Mouse (Mus musculus) kidney, adult 11 months (tissue): ENCODE results near the gene Txk.

ENCODE experiments used
- DNase-seq: peaks from one replicate; pipeline ENCODE4 v3.0.0; 2022

The Txk gene

GRCm38 (mm10) chr5:72750226-72750625 lies 2.4 kb downstream of the Txk start:
- no peak for DNase-seq

- DNase-seq, result no peak
Measured at GRCm38 (mm10) chr5:72748659-72749265, 3.8 kb downstream of the Txk start.

- DNase-seq, result no peak
Measured at GRCm38 (mm10) chr5:72747384-72747783, 5.2 kb downstream of the Txk start.

- no peak for DNase-seq
Measured at GRCm38 (mm10) chr5:72746461-72746860, 6.1 kb downstream of the Txk start.

GRCm38 (mm10) chr5:72743103-72743502 lies 9.5 kb downstream of the Txk start:
- no peak for DNase-seq

GRCm38 (mm10) chr5:72736868-72737267 lies 15.7 kb downstream of the Txk start:
- DNase-seq, result no peak

- DNase-seq, result no peak
Measured at GRCm38 (mm10) chr5:72736437-72736836, 16.1 kb downstream of the Txk start.

GRCm38 (mm10) chr5:72735763-72736162 lies 16.8 kb downstream of the Txk start:
- DNase-seq, result no peak

- DNase-seq, result no peak
Measured at GRCm38 (mm10) chr5:72732885-72733284, 19.7 kb downstream of the Txk start.

GRCm38 (mm10) chr5:72725404-72725803 lies 27.2 kb downstream of the Txk start:
- no peak for DNase-seq

GRCm38 (mm10) chr5:72723429-72723828 lies 29.1 kb downstream of the Txk start:
- DNase-seq, result no peak

GRCm38 (mm10) chr5:72720587-72720986 lies 32.0 kb downstream of the Txk start:
- DNase-seq, result no peak

GRCm38 (mm10) chr5:72710572-72711278 lies 41.9 kb downstream of the Txk start:
- no peak for DNase-seq

- no peak for DNase-seq
Measured at GRCm38 (mm10) chr5:72709976-72710375, 42.6 kb downstream of the Txk start.

GRCm38 (mm10) chr5:72709451-72709850 lies 43.1 kb downstream of the Txk start:
- DNase-seq, result no peak

- DNase-seq, result no peak
Measured at GRCm38 (mm10) chr5:72706722-72707121, 45.9 kb downstream of the Txk start.

GRCm38 (mm10) chr5:72706095-72706494 lies 46.5 kb downstream of the Txk start:
- no peak for DNase-seq

- no peak for DNase-seq
Measured at GRCm38 (mm10) chr5:72702202-72702601, 50.4 kb downstream of the Txk start.

GRCm38 (mm10) chr5:72699500-72699818 lies 53.1 kb downstream of the Txk start:
- no peak for DNase-seq

GRCm38 (mm10) chr5:72698818-72699499 lies 53.6 kb downstream of the Txk start:
- DNase-seq, result no peak

GRCm38 (mm10) chr5:72698343-72698742 lies 54.2 kb downstream of the Txk start:
- DNase-seq, result no peak

GRCm38 (mm10) chr5:72696491-72696890 lies 56.1 kb downstream of the Txk start:
- no peak for DNase-seq

- no peak for DNase-seq
Measured at GRCm38 (mm10) chr5:72694684-72695083, 57.9 kb downstream of the Txk start.

- no peak for DNase-seq
Measured at GRCm38 (mm10) chr5:72690516-72690915, 62.1 kb downstream of the Txk start.
